ENCODE assay signal across 1 mouse cellular context in genomic region chr8:107403038-107403781, GRCm38 (mm10).
A peak's percentile ranks its signal among the peaks of the same experiment; 100 is the strongest.
TF ChIP-seq lines count a peak whose summit lies in the region.

Gene Nqo1, minus strand, starts transcription at chr8:107403206.

TF ChIP-seq in MEL, 35 proteins besides CTCF, POLR2A, EP300 and RAD21 (continued from another document):
- TF ChIP-seq MAX (IDR thresholded peaks at IDR 0.05; ENCODE audit: low read length) (peak; percentile 78; the same call in 1 of the 2 replicates), NRF1 (IDR thresholded peaks at IDR 0.05; ENCODE audit: insufficient read depth, low read depth, low read length, poor library complexity, severe bottlenecking) (no peak)
